Mouse (Mus musculus) mammary gland, adult 2 months (tissue): ENCODE data around the gene Dzip1. TPM values are rescaled to one million over a fixed set of nuclear protein-coding genes. Genes with fewer than 3 reads are reported as not detected.

Source experiments
- polyA plus RNA-seq: library from polyadenylated mRNA; depleted of rRNA; stranded (reverse); fragments of >200 nt; gene quantifications from 2 replicates; pipeline ENCODE4 v1.2.3, GENCODE M21; 2012; ENCODE audit warnings: low replicate concordance; rRNA removed

The Dzip1 gene
- 9.7 and 14.2 TPM in 2 replicates for polyA plus RNA-seq

GRCm38 (mm10) chr14:118924673-118925615 lies at the start of gene Dzip1:
Gene Dzip1, minus strand, starts transcription at chr14:118925460.

GRCm38 (mm10) chr14:118937533-118938492 lies 12.6 kb upstream of the Dzip1 start, which contains the start of gene Dnajc3:
Gene Dnajc3, plus strand, starts transcription at chr14:118937976.

Other genes starting within 250 kb of the Dzip1 start
- gene Abcc4, start 219.2 kb downstream of the Dzip1 start, polyA plus RNA-seq = 3.8 and 5.3 TPM in 2 replicates
- 6.0 and 8.4 TPM in 2 replicates for gene Cldn10, start 137.6 kb downstream of the Dzip1 start, polyA plus RNA-seq
- 12.7 and 16.0 TPM in 2 replicates for gene Dnajc3, start 12.5 kb upstream of the Dzip1 start, polyA plus RNA-seq
- gene Uggt2, start 174.0 kb upstream of the Dzip1 start, polyA plus RNA-seq = 3.0 and 5.0 TPM in 2 replicates
- gene Hs6st3, start 212.9 kb upstream of the Dzip1 start, polyA plus RNA-seq = 0.06 and 0.10 TPM in 2 replicates